Mouse (Mus musculus): ENCODE data around the gene Rasal2. TPM values are rescaled to one million over a fixed set of nuclear protein-coding genes. Genes with fewer than 3 reads are reported as not detected.
A peak's percentile ranks its signal among the peaks of the same experiment; 100 is the strongest.

The Rasal2 gene
- total and polyA plus RNA-seq, 3 experiments = 1.5 to 3.2 TPM; not detected in 1

DNA sequence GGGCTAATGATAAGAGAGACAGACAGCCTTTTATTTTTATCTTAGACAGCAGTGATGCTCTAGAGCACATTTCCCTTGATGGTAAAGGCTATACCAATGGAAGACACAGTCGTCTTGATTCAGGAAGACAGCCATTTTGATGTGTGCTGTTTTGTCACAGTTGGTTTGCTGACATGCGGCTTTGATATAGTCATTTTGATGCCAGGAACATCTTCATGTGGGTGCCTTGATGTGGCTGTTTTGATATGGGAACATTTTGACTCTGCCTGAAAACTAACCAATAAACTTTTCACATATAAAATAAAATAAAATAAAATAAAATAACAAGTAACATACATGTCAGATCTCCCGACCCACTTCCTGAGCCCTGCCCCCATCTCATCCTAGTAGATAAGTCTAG is 16.0 kb upstream of the Rasal2 start (continued):
- TF ChIP-seq CHD2 (IDR thresholded peaks at IDR 0.05; ENCODE audit: low read length) = no peak
- no peak for TF ChIP-seq BHLHE40 (IDR thresholded peaks at IDR 0.05; ENCODE audit: borderline replicate concordance, low read depth, low read length)

DNA sequence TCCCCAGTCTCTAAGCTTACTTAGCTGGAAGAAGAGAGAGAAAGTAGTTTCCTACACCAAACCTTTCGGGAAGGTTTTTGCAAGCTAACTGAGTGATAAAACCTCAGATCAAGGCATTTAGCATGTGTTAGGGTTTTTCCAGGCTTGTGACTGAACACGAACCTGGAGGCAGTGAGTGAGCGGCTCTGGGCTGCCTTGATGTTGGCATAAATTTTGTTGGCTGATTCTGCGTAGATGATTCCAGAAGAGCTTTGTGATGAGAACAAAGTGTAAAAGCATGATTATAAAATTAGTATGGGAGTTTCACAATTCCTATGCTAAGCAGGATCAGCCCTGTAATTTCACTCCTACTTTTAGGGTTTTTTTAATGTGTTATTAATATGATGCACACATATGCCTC is 15.2 kb upstream of the Rasal2 start:
- TF ChIP-seq RCOR1 (IDR thresholded peaks at IDR 0.05; ENCODE audit: low read depth, low read length) (no peak), TCF12 (IDR thresholded peaks at IDR 0.05; ENCODE audit: low read depth, low read length) (no peak), HCFC1 (IDR thresholded peaks at IDR 0.05; ENCODE audit: low read depth, low read length) (no peak), USF1 (IDR thresholded peaks at IDR 0.05; ENCODE audit: low read depth, low read length) (no peak), NRF1 (IDR thresholded peaks at IDR 0.05; ENCODE audit: insufficient read depth, low read depth, low read length, poor library complexity, severe bottlenecking) (no peak), ZKSCAN1 (IDR thresholded peaks at IDR 0.05; ENCODE audit: low read depth, low read length) (no peak), POLR2AphosphoS5 (IDR thresholded peaks at IDR 0.05; ENCODE audit: borderline replicate concordance, low read depth, low read length) (no peak), CHD1 (IDR thresholded peaks at IDR 0.05; ENCODE audit: low read depth, low read length) (no peak), MEF2A (IDR thresholded peaks at IDR 0.05; ENCODE audit: extremely low read depth, insufficient replicate concordance, low read depth, low read length, poor library complexity, severe bottlenecking) (no peak)
- Histone ChIP-seq H3K27me3 (ENCODE audit: control insufficient read depth in 1 of 2, insufficient read depth in 2 of 2, low read length in 2 of 2) (no peaks in the 10 kb centered on the region), H3K9me3 (replicated peaks; ENCODE audit: insufficient read depth, low read length) (no peaks in the 10 kb centered on the region), H3K4me1 (ENCODE audit: control insufficient read depth in 1 of 2, insufficient read depth in 2 of 2, low read length in 2 of 2) (peaks cover 7 to 18% of the 10 kb centered on the region in 2 experiments), H3K4me3 (ENCODE audit: control insufficient read depth in 1 of 2, insufficient read depth in 1 of 2, low read depth in 2 of 2, low read length in 2 of 2) (no peak overlapping the region), H3K36me3 (ENCODE audit: control insufficient read depth in 1 of 2, insufficient read depth in 2 of 2, low read length in 2 of 2) (peaks cover 0 to 15% of the 10 kb centered on the region in 2 experiments; a peak in 2 of 4 replicates), H3K27ac (ENCODE audit: control insufficient read depth, low read depth, low read length) (no peak overlapping the region), H3K79me2 (ENCODE audit: control insufficient read depth, insufficient read depth, low read length, poor library complexity) (no peaks in the 10 kb centered on the region), H3K9ac (ENCODE audit: control insufficient read depth, low read depth, low read length, poor library complexity, severe bottlenecking) (no peak overlapping the region)
- no peak for DNase-seq (ENCODE audit: low read depth, low spot score)

DNA sequence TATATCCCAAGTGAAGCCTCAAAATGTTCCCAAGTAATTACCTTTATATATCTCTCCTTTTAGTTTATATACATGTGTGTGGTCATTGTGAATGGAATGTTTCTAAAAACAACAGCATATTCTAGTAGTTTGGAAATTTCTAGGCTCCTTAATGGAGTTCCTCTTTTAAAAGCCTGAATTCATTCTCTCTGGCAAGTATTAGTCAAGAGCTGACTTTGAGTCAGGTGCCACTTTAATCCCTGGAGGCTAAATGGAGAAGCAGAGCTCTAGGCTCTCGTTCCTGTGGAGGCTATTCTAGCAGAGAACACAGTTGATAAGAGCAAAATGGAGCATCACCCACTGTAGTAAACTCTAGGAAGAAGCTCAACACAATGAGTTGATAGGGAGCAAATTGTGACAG is 14.5 kb upstream of the Rasal2 start:
- H3K79me2 ChIP-seq (ENCODE audit: control insufficient read depth, insufficient read depth, low read length, poor library complexity) = no peaks in the 10 kb centered on the region
- H3K9me3 ChIP-seq (replicated peaks; ENCODE audit: insufficient read depth, low read length) = no peaks in the 10 kb centered on the region
- H3K27me3 ChIP-seq (ENCODE audit: control insufficient read depth in 1 of 2, insufficient read depth in 2 of 2, low read length in 2 of 2) = no peaks in the 10 kb centered on the region
- H3K4me3 ChIP-seq (ENCODE audit: control insufficient read depth in 1 of 2, insufficient read depth in 1 of 2, low read depth in 2 of 2, low read length in 2 of 2) = no peak overlapping the region
- no peak overlapping the region for H3K27ac ChIP-seq (ENCODE audit: control insufficient read depth, low read depth, low read length)
- peak; percentile 53 for DNase-seq (ENCODE audit: low read depth, low spot score)
- peaks cover 0 to 15% of the 10 kb centered on the region in 2 experiments; a peak in 2 of 4 replicates for H3K36me3 ChIP-seq (ENCODE audit: control insufficient read depth in 1 of 2, insufficient read depth in 2 of 2, low read length in 2 of 2)
- H3K9ac ChIP-seq (ENCODE audit: control insufficient read depth, low read depth, low read length, poor library complexity, severe bottlenecking) = no peak overlapping the region
- TF ChIP-seq USF1 (IDR thresholded peaks at IDR 0.05; ENCODE audit: low read depth, low read length) (0 out of 2 replicates have a peak, but pooled peaks have one; percentile 25), CTCF (IDR thresholded peaks at IDR 0.05 in 2 of 3, conservative IDR thresholded peaks at IDR 0.05 in 1 of 3; ENCODE audit: control insufficient read depth in 1 of 3, insufficient read depth in 1 of 3, low read depth in 2 of 3, low read length in 3 of 3, poor library complexity in 1 of 3, severe bottlenecking in 1 of 3) (no peak)
- H3K4me1 ChIP-seq (ENCODE audit: control insufficient read depth in 1 of 2, insufficient read depth in 2 of 2, low read length in 2 of 2) = peaks cover 7 to 18% of the 10 kb centered on the region in 2 experiments

All from MEL (cell line).